ENCODE assay signal across 11 mouse cellular contexts in the genomic region with DNA sequence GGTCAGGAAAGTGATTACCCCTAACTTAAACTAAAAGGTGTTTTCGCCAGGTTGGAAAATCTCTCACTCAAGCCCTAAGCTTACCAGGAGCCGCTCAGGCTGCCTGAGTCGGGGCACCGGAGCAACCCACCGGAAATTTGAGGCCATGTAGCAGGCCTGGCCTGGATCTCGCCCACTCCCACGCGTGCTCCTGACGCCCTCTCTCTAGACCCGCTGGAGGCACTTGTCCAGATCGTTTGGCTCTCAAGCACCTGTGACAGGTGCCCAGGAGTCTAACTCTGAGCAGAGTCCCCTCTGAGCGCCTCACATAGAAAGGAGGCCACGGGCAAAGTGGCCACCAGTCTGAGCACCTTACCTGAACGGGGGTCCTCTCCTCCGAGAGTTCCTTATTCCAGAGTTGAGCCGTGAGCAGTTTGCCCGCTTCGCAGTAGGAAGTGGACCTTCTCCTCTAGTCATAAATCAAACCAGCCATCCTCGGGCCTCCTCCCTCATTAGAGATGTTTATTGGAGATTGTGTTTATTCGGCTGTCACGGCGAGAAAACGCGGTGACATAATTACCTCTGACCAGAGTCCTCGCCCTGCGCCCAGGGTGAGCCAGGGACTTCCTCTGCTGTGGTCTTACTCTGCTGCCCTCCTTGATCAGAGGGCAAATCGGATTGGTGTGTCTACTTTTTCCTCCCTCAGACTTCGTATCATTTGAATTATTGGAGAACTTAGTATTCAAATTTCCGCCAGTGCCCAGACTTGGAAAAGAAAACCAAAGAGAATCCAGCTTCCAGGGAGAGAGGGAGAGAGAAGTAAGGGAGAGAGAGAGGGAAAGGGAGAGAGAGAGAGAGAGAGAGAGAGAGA. TPM values are rescaled to one million over a fixed set of nuclear protein-coding genes. Genes with fewer than 3 reads are reported as not detected.
DNase-seq lines count a peak whose midpoint lies in the region; ATAC-seq lines count a peak whose summit lies in the region.
"Had no signal": no experiment of that assay in that cellular context is flagged by ENCODE, and none has a peak within 500 bp of the region (broad histone marks: within the 10 kb centered on the region; RNA-seq: fewer than 3 reads in every experiment).

No protein-coding gene starts in this region.

- DNase-seq in R1 (ENCODE audit: low read depth, low spot score), result peak; percentile 14
- DNase-seq in cerebellum, postnatal 36 days, result peak; percentile 50 to 61
- no peak for DNase-seq in gastrocnemius, postnatal 4 days (ENCODE audit: low spot score in 2 of 2)
- no peak for DNase-seq in layer of hippocampus, postnatal 25 days (ENCODE audit: extremely low spot score in 1 of 2, low spot score in 1 of 2)
- DNase-seq in adrenal gland, postnatal 4 days (ENCODE audit: low spot score in 2 of 2), result no peak
- DNase-seq in heart, postnatal 25 days (ENCODE audit: low spot score), result no peak
- DNase-seq: adrenal gland, postnatal 10 days; heart, postnatal 14 days had no signal

- H3K4me3 ChIP-seq in hindbrain, embryonic 12.5 days, result peak overlapping the region; percentile 25
- H3K4me3 ChIP-seq in midbrain, embryonic 15.5 days, result peak overlapping the region; percentile 9
- H3K4me3 ChIP-seq: limb, embryonic 12.5 days had no signal

- H3K27me3 ChIP-seq in hindbrain, embryonic 12.5 days, result peaks cover 97% of the 10 kb centered on the region
- peaks cover 88% of the 10 kb centered on the region for H3K27me3 ChIP-seq in midbrain, embryonic 15.5 days (replicated peaks)

- H3K4me1 ChIP-seq in hindbrain, embryonic 12.5 days, result peaks cover 47% of the 10 kb centered on the region
- peaks cover 10% of the 10 kb centered on the region for H3K4me1 ChIP-seq in midbrain, embryonic 15.5 days

- no peaks in the 10 kb centered on the region for H3K36me3 ChIP-seq in hindbrain, embryonic 12.5 days
- H3K36me3 ChIP-seq in midbrain, embryonic 15.5 days (replicated peaks), result no peaks in the 10 kb centered on the region
- H3K36me3 ChIP-seq: limb, embryonic 12.5 days had no signal

- no peak for ATAC-seq in hindbrain, embryonic 12.5 days (ENCODE audit: low FRiP score)
- no peak for ATAC-seq in midbrain, embryonic 15.5 days (replicated peaks)

- 2% methylated on average over 29 of the region's 29 CpGs for WGBS in hindbrain, embryonic 12.5 days
- 2% methylated on average over 29 of the region's 29 CpGs for WGBS in midbrain, embryonic 15.5 days

- H3K27ac ChIP-seq in hindbrain, embryonic 12.5 days, result no peak overlapping the region
- H3K27ac ChIP-seq in midbrain, embryonic 15.5 days, result no peak overlapping the region
- H3K27ac ChIP-seq: limb, embryonic 12.5 days had no signal

- H3K9ac ChIP-seq in hindbrain, embryonic 12.5 days, result peak overlapping the region; percentile 44; the same call in 1 of the 2 replicates
- no peak overlapping the region for H3K9ac ChIP-seq in midbrain, embryonic 15.5 days
- H3K9ac ChIP-seq: limb, embryonic 12.5 days had no signal

- H3K4me2 ChIP-seq in hindbrain, embryonic 12.5 days (replicated peaks), result peak overlapping the region; percentile 61
- peak overlapping the region; percentile 24 for H3K4me2 ChIP-seq in midbrain, embryonic 15.5 days
- H3K4me2 ChIP-seq: limb, embryonic 12.5 days had no signal

- H3K9me3 ChIP-seq in hindbrain, embryonic 12.5 days (replicated peaks), result no peaks in the 10 kb centered on the region
- no peaks in the 10 kb centered on the region for H3K9me3 ChIP-seq in midbrain, embryonic 15.5 days
- H3K9me3 ChIP-seq: limb, embryonic 12.5 days had no signal

- intact Hi-C loops in heart, postnatal 25 days (cut with DNase I), result loop anchor here (10.0 kb wide), 1 partner anchor 545 kb away; a partner anchor contains a TSS

RNA-seq across cellular contexts. Expression of a gene that starts 1.4 kb away (rescaled TPM):
- polyA plus RNA-seq in hindbrain, embryonic 12.5 days (2016; fragmentation: Nextera tagmentation; extraction: Ambion mirVana), result 17.9 and 20.1 TPM in 2 replicates
- 22.5 and 23.3 TPM in 2 replicates for polyA plus RNA-seq in midbrain, embryonic 15.5 days (2015; fragmentation: Nextera tagmentation; extraction: Ambion mirVana)
- not detected for total RNA-seq in gastrocnemius, postnatal 4 days (2021)
- total RNA-seq in layer of hippocampus, postnatal 25 days (2021), result 1 to 10 TPM; 9.4 to 9.7 TPM
- total RNA-seq in adrenal gland, postnatal 4 days (2021), result 1 to 10 TPM; 1.1 to 4.5 TPM
- not detected for total RNA-seq in heart, postnatal 25 days (2021)
- total RNA-seq: heart, postnatal 14 days had no signal
- polyA plus RNA-seq: limb, embryonic 12.5 days had no signal

Comparison
In these comparisons a context has a peak if more than half of its experiments do, and no peak if none do; other contexts are left out.
1. DNase-seq: peak in R1 (single experiment) and cerebellum, postnatal 36 days (2 of 2); none in gastrocnemius, postnatal 4 days (0 of 2), layer of hippocampus, postnatal 25 days (0 of 2), adrenal gland, postnatal 4 days (0 of 2) and heart, postnatal 25 days (single experiment).